Mouse (Mus musculus) limb, embryonic 10.5 days (tissue): ENCODE data around the gene Hnrnph1. TPM values are rescaled to one million over a fixed set of nuclear protein-coding genes. Genes with fewer than 3 reads are reported as not detected.

Experiments used
- DNase-seq: peaks from one replicate; pipeline ENCODE4 v3.0.0-alpha.2; 2017; ENCODE audit warnings: low spot score
- H3K27ac ChIP-seq: fragments of 300-500 bp; sonication (generic); 2 replicates; pipeline ENCODE4 v1.5.1; 2016; ENCODE audit warnings: mild to moderate bottlenecking
- H3K27me3 ChIP-seq: fragments of 300-500 bp; sonication (generic); 2 replicates; pipeline ENCODE4 v1.6.1; 2016; ENCODE audit warnings: low read depth, mild to moderate bottlenecking; ENCODE audit not compliant: poor library complexity, severe bottlenecking
- H3K36me3 ChIP-seq: fragments of 300-500 bp; sonication (generic); 2 replicates; pipeline ENCODE4 v1.6.1; 2016; ENCODE audit warnings: mild to moderate bottlenecking, moderate library complexity
- H3K4me1 ChIP-seq: fragments of 300-500 bp; sonication (generic); 2 replicates; pipeline ENCODE4 v1.6.1; 2016
- H3K4me3 ChIP-seq: fragments of 300-500 bp; sonication (generic); 2 replicates; pipeline ENCODE4 v1.5.1; 2016; ENCODE audit warnings: mild to moderate bottlenecking, moderate library complexity
- H3K9me3 ChIP-seq: fragments of 300-500 bp; sonication (generic); replicated peaks from 2 replicates; pipeline ENCODE4 v1.6.1; 2016; ENCODE audit warnings: mild to moderate bottlenecking
- WGBS: fragments of 180-500 bp; shearing (Covaris S2); methylation state at CpG from one replicate; pipeline ENCODE4 v1.1.7; 2016; 5-methylcytosine and 5-hydroxymethylcytosine counted together
- polyA plus RNA-seq: library from polyadenylated mRNA; unstranded; fragments of >200 nt; fragmentation: Nextera tagmentation; extraction: Ambion mirVana; gene quantifications from 2 replicates; pipeline ENCODE4 v1.2.1, GENCODE M21; 2016

Gene Hnrnph1
- polyA plus RNA-seq, 1 experiment from 2014 or later = 668 TPM

DNA sequence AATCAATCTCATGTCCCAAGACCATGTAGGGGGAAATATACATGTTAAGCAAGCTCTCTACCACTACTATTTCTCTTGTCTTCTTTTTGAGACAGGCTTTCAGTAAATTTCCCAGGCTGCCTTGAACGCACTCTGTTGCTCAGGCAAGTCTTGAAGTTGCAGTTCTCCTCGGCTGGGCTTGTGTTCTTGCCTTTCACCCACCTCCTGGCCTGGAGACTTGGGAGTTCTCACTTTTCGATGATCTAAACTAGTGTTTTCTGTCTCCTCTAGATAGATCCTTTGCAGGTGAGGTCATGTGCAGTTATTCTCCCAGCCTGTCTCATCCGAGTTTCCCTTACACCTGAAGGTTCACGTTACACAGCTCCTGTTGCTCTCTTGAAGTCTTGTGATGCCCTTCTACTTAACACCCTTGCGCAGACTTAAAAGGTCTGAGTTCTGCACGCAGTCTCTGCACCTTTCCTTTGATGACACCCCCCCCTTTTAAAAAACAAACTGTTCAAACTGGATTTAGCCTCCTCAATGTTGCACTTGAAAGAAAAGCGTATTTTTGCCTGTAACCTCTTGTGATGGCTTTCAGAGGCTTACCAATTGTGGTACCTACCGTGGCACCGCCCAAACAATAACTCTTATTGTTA is 517 bp upstream of the Hnrnph1 start:
- Histone ChIP-seq H3K27me3 (no peaks in the 10 kb centered on the region), H3K9me3 (no peaks in the 10 kb centered on the region), H3K4me3 (peak overlapping the region; percentile 89), H3K36me3 (peaks cover 30% of the 10 kb centered on the region), H3K4me1 (peaks cover 26% of the 10 kb centered on the region), H3K27ac (peak overlapping the region; percentile 97)
- WGBS = 22% methylated on average over 10 of the region's 10 CpGs
- no peak for DNase-seq

DNA sequence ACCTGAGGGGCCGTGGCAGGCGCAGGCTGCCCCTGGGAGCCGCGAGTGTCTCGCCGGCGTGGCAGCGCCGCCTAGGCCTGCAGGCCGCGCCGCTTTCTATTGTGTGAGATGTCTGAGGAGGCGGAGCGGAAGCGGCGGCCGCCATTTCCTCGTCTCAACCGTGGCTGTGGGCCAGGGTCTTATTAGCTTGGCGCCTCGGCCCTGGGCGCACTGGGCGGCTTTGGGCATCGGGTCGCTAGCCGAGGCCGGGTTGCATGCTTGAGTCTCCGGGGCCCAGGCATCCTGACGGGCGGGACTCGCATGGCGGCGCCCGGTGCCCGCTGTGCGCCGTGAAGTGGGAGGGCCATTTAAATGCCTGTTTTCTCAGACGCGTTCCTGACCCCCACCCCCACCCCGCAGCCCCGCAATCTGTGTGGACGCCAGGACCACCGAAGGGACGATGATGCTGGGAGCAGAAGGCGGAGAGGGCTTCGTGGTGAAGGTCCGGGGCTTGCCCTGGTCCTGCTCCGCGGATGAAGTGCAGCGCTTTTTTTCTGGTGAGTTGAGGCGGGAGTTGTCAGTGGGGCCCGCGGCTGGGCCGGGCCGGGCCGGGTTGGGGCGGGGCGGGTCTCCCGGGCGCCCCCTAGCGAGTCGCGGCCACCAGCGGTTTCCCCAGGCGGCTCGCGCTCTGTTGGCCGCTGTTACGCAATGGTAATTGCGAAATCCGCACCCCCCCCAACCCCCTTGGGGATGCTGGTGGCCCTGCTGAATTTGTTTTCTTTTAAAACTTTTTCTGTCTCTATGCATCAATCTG is 1.3 kb downstream of the Hnrnph1 start:
- peak; percentile 89 for DNase-seq
- no peaks in the 10 kb centered on the region for H3K9me3 ChIP-seq
- H3K27me3 ChIP-seq = no peaks in the 10 kb centered on the region
- under 1% methylated on average over 71 of the region's 71 CpGs for WGBS
- peaks cover 48% of the 10 kb centered on the region for H3K36me3 ChIP-seq
- peak overlapping the region; percentile 97 for H3K27ac ChIP-seq
- H3K4me1 ChIP-seq = peaks cover 24% of the 10 kb centered on the region
- peak overlapping the region; percentile 89 for H3K4me3 ChIP-seq

DNA sequence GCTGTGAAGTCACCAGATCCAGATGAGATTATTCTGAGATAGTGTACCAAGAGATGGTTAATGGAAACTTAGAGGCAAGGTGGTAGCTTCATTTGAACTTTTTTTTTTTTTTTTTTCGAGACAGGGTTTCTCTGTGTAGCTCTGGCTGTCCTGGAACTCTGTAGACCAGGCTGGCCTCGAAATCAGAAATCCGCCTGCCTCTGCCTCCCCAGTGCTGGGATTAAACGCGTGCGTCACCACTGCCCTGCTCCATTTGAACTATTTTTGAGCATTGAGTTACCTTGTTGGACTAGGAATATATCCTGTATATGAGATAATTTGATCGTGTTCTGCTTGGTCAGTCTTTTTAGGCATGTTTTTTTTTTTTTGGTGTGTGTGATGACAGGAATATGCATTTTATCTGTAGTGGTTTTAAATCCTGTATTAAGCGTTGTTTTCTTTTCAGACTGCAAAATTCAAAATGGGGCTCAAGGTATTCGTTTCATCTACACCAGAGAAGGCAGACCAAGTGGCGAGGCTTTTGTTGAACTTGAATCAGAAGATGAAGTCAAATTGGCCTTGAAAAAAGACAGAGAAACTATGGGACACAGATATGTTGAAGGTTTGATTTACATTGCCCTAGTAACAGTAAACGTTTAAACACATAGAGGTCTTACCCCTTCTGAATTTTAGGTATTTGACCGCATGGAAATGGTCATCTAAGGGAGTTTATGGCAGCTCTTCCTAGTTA is 2.4 kb downstream of the Hnrnph1 start:
- Histone ChIP-seq H3K9me3 (no peaks in the 10 kb centered on the region), H3K4me1 (peaks cover 24% of the 10 kb centered on the region), H3K36me3 (peaks cover 59% of the 10 kb centered on the region), H3K27me3 (no peaks in the 10 kb centered on the region), H3K27ac (no peak overlapping the region), H3K4me3 (peak overlapping the region; percentile 89)
- WGBS = 73% methylated on average over 12 of the region's 12 CpGs
- no peak for DNase-seq

DNA sequence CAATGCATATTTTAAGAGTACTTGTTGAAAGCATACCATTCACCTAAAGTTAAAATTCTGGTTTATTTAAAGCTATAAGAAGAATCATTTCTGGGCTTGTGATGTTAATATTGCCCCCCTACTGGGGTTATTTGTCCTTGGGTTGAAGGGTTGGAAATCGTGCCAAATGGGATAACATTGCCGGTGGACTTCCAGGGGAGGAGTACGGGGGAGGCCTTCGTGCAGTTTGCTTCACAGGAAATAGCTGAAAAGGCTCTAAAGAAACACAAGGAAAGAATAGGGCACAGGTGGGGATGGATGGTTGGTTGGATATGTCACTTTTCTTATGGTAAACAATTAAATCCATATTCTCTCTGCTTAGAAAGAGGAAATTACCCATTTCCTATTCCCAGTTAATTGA is 4.5 kb downstream of the Hnrnph1 start:
- WGBS = 84% methylated on average over 4 of the region's 4 CpGs
- Histone ChIP-seq H3K4me1 (peaks cover 20% of the 10 kb centered on the region), H3K27me3 (no peaks in the 10 kb centered on the region), H3K27ac (no peak overlapping the region), H3K4me3 (peak overlapping the region; percentile 32), H3K9me3 (no peaks in the 10 kb centered on the region), H3K36me3 (peaks cover 80% of the 10 kb centered on the region)
- DNase-seq = no peak

DNA sequence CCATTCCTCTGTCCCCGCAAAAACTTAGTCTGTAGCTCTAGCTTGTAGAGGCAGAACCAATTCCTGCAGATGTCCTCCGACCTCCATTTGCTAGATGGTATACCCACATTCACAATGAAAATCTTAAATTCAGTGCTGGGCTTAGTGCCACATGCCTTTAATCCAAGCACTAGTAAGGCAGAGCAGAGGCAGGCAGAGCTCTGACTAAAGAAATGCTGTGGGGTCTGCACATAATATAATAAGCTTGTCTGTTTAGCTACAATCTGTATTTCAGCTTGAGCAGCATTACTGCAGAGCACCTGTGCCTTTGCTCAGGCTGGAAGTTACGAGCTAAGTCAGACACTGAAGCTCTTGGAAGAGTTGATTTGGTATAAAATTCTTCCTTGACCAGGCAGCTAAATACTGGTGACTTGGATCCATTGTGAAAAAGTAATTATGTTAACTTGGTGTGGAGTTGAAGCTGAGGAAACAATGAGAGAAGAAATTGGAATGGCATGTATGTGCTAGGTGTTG is 10.4 kb downstream of the Hnrnph1 start:
- Histone ChIP-seq H3K27me3 (no peaks in the 10 kb centered on the region), H3K9me3 (no peaks in the 10 kb centered on the region), H3K4me1 (0 out of 2 replicates have a peak, but pooled peaks cover 2% of the 10 kb centered on the region), H3K27ac (no peak overlapping the region), H3K36me3 (peaks cover 96% of the 10 kb centered on the region), H3K4me3 (no peak overlapping the region)
- 84% methylated on average over 3 of the region's 3 CpGs for WGBS
- no peak for DNase-seq

GRCm38 (mm10) chr11:50387697-50388096 is 10.9 kb downstream of the Hnrnph1 start:
- WGBS = 86% methylated on average over 4 of the region's 4 CpGs
- Histone ChIP-seq H3K27me3 (no peaks in the 10 kb centered on the region), H3K27ac (no peak overlapping the region), H3K4me3 (no peak overlapping the region), H3K4me1 (0 out of 2 replicates have a peak, but pooled peaks cover 2% of the 10 kb centered on the region), H3K9me3 (no peaks in the 10 kb centered on the region), H3K36me3 (peaks cover 96% of the 10 kb centered on the region)
- no peak for DNase-seq

DNA sequence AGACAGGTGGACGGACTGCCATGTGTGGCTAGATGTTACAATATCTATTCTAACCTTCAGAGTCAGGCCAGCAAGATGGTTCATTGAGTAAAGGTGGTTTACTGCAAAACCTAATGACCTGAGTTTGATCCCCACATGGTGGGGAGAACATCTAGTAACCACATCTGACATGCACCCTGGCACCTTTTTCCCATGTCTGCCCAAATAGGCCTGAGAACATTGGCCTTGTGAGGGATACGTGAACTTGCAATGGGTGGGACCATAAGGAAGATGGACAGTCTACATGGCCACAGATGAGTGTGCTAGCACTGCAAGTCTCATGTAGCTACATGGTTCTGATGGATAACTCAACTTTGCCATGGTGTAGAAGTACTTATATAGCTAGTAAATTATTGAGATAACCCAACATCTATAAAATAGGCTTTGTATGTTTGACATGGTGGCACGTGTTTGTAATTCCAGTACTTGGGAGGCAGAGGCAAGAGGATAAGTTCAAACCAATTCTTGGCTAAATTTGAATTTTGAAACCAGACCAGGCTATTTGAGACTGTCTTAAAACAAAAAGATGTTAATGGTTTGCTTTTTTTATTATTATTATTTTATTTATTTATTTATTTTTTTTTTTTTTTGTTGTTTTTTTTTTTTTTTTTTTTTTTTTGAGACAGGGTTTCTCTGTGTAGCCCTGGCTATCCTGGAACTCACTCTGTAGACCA is 11.6 kb downstream of the Hnrnph1 start:
- Histone ChIP-seq H3K4me3 (no peak overlapping the region), H3K27me3 (no peaks in the 10 kb centered on the region), H3K36me3 (peaks cover 92% of the 10 kb centered on the region), H3K4me1 (0 out of 2 replicates have a peak, but pooled peaks cover 2% of the 10 kb centered on the region), H3K27ac (no peak overlapping the region), H3K9me3 (no peaks in the 10 kb centered on the region)
- 96% methylated on average over 3 of the region's 3 CpGs for WGBS
- DNase-seq = no peak

DNA sequence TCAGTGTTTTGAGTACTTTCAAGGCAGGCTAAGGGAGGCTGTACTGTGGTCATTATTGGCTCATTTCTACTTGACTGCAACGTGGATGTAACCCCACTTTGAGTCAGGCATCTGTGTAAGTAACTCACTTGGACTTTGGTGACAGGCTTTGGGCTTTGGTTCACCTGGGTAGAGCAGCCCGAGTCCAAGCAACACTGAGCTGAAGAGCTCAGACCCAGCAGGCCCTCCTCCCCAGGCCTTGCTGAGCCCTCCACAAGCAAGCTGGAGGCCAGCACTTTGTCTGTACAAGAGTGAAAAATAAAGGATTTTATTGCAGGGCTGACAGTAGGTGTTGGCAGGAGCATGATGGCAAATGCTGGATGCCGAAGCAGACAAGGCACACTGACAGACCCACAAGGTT is 12.2 kb downstream of the Hnrnph1 start:
- Histone ChIP-seq H3K36me3 (peaks cover 92% of the 10 kb centered on the region), H3K4me3 (no peak overlapping the region), H3K4me1 (0 out of 2 replicates have a peak, but pooled peaks cover 2% of the 10 kb centered on the region), H3K27ac (no peak overlapping the region), H3K27me3 (no peaks in the 10 kb centered on the region), H3K9me3 (no peaks in the 10 kb centered on the region)
- no peak for DNase-seq
- WGBS = 71% methylated on average over 3 of the region's 3 CpGs

- no peak for DNase-seq
- Histone ChIP-seq H3K36me3 (peaks cover 92% of the 10 kb centered on the region), H3K4me3 (no peak overlapping the region), H3K27me3 (no peaks in the 10 kb centered on the region), H3K4me1 (0 out of 2 replicates have a peak, but pooled peaks cover 2% of the 10 kb centered on the region), H3K9me3 (no peaks in the 10 kb centered on the region), H3K27ac (no peak overlapping the region)
- 80% methylated on average over 5 of the region's 5 CpGs for WGBS
Measured at GRCm38 (mm10) chr11:50389616-50390015, 12.8 kb downstream of the Hnrnph1 start.

GRCm38 (mm10) chr11:50391272-50391960 is 14.6 kb downstream of the Hnrnph1 start:
- WGBS = 88% methylated on average over 4 of the region's 4 CpGs
- 0 out of 2 replicates have a peak, but pooled peaks cover 2% of the 10 kb centered on the region for H3K4me1 ChIP-seq
- H3K4me3 ChIP-seq = no peak overlapping the region
- no peaks in the 10 kb centered on the region for H3K9me3 ChIP-seq
- no peaks in the 10 kb centered on the region for H3K27me3 ChIP-seq
- peaks cover 84% of the 10 kb centered on the region for H3K36me3 ChIP-seq
- H3K27ac ChIP-seq = no peak overlapping the region
- no peak for DNase-seq

DNA sequence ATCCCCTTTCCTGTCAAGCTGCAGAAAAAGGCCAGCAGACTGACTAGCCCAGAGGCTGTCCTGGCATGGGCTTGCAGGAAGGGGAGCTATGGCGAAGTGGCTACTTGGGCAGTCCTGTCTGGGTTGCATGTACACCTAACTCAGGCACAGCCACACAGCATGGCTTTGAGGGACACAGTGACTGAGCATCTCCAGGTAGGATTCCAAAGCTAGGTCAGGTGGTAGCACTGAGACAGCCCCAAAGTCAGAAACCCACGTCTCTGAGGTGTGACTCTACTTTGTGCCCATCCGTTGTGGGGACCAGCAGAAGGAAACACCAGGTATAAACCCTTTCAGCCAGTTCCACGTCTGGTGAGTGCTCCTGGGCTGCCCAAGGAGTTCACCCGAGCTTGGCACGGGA is 16.5 kb downstream of the Hnrnph1 start:
- WGBS = 86% methylated on average over 6 of the region's 6 CpGs
- Histone ChIP-seq H3K27ac (no peak overlapping the region), H3K4me1 (0 out of 2 replicates have a peak, but pooled peaks cover 2% of the 10 kb centered on the region), H3K27me3 (no peaks in the 10 kb centered on the region), H3K4me3 (no peak overlapping the region), H3K36me3 (peaks cover 84% of the 10 kb centered on the region), H3K9me3 (no peaks in the 10 kb centered on the region)
- DNase-seq = no peak

GRCm38 (mm10) chr11:50394731-50395130 is 17.9 kb downstream of the Hnrnph1 start:
- Histone ChIP-seq H3K9me3 (no peaks in the 10 kb centered on the region), H3K4me1 (no peaks in the 10 kb centered on the region), H3K27me3 (no peaks in the 10 kb centered on the region), H3K36me3 (peaks cover 85% of the 10 kb centered on the region), H3K4me3 (no peak overlapping the region), H3K27ac (no peak overlapping the region)
- 89% methylated on average over 7 of the region's 7 CpGs for WGBS
- DNase-seq = no peak
